Mouse (Mus musculus): Measurements from ENCODE around the gene Stab2. TPM values are rescaled to one million over a fixed set of nuclear protein-coding genes. Genes with fewer than 3 reads are reported as not detected.

Gene Stab2
- polyA plus RNA-seq (2015; fragmentation: Nextera tagmentation; extraction: Ambion mirVana), result 0.04 and 0.07 TPM in 2 replicates

- Histone ChIP-seq H3K27ac (ENCODE audit: low read depth, low read length) (no peak within 1 kb of the TSS), H3K27me3 (replicated peaks; ENCODE audit: control insufficient read depth, insufficient read depth, low read length) (no peaks in the 10 kb centered on the region), H3K4me2 (ENCODE audit: low read length) (no peak within 1 kb of the TSS), H3K36me3 (ENCODE audit: control insufficient read depth, insufficient read depth, low read length) (no peaks in the 10 kb centered on the region), H3K4me1 (ENCODE audit: control insufficient read depth, insufficient read depth, low read depth, low read length) (no peaks in the 10 kb centered on the region), H3K4me3 (ENCODE audit: low read length) (no peak within 1 kb of the TSS), H3K9me3 (ENCODE audit: control insufficient read depth, low read length) (no peaks in the 10 kb centered on the region), H3K9ac (ENCODE audit: low read depth, low read length) (no peak within 1 kb of the TSS)
- WGBS, result 62% methylated on average over 8 of the region's 8 CpGs
- no peak; the same call in 1 of the 2 replicates for ATAC-seq
Measured at GRCm38 (mm10) chr10:87007385-87008214, at the start of gene Stab2. Gene Stab2, minus strand, starts transcription at chr10:87008025.

GRCm38 (mm10) chr10:87051714-87052113, 43.9 kb upstream of the Stab2 start:
- Histone ChIP-seq H3K9me3 (ENCODE audit: control insufficient read depth, low read length) (no peaks in the 10 kb centered on the region), H3K36me3 (ENCODE audit: control insufficient read depth, insufficient read depth, low read length) (no peaks in the 10 kb centered on the region), H3K9ac (ENCODE audit: low read depth, low read length) (no peak overlapping the region), H3K4me3 (ENCODE audit: low read length) (no peak overlapping the region), H3K4me1 (ENCODE audit: control insufficient read depth, insufficient read depth, low read depth, low read length) (no peaks in the 10 kb centered on the region), H3K4me2 (ENCODE audit: low read length) (no peak overlapping the region), H3K27ac (ENCODE audit: low read depth, low read length) (no peak overlapping the region), H3K27me3 (replicated peaks; ENCODE audit: control insufficient read depth, insufficient read depth, low read length) (peaks cover 3% of the 10 kb centered on the region; the same call in 1 of the 2 replicates)
- no peak for ATAC-seq
- 67% methylated on average over 4 of the region's 4 CpGs for WGBS

GRCm38 (mm10) chr10:87049179-87049578, 41.4 kb upstream of the Stab2 start:
- Histone ChIP-seq H3K4me2 (ENCODE audit: low read length) (no peak overlapping the region), H3K36me3 (ENCODE audit: control insufficient read depth, insufficient read depth, low read length) (no peaks in the 10 kb centered on the region), H3K9ac (ENCODE audit: low read depth, low read length) (no peak overlapping the region), H3K27ac (ENCODE audit: low read depth, low read length) (no peak overlapping the region), H3K4me1 (ENCODE audit: control insufficient read depth, insufficient read depth, low read depth, low read length) (no peaks in the 10 kb centered on the region), H3K27me3 (replicated peaks; ENCODE audit: control insufficient read depth, insufficient read depth, low read length) (no peaks in the 10 kb centered on the region), H3K4me3 (ENCODE audit: low read length) (no peak overlapping the region), H3K9me3 (ENCODE audit: control insufficient read depth, low read length) (no peaks in the 10 kb centered on the region)
- no peak for ATAC-seq
- WGBS, result 79% methylated on average over 3 of the region's 3 CpGs

GRCm38 (mm10) chr10:87046931-87047468, 39.2 kb upstream of the Stab2 start:
- H3K27ac ChIP-seq (ENCODE audit: low read depth, low read length), result no peak overlapping the region
- ATAC-seq, result no peak
- no peak overlapping the region for H3K9ac ChIP-seq (ENCODE audit: low read depth, low read length)
- no peak overlapping the region for H3K4me3 ChIP-seq (ENCODE audit: low read length)
- no peak overlapping the region for H3K4me2 ChIP-seq (ENCODE audit: low read length)
- WGBS, result 84% methylated on average over 10 of the region's 10 CpGs
- no peaks in the 10 kb centered on the region for H3K27me3 ChIP-seq (replicated peaks; ENCODE audit: control insufficient read depth, insufficient read depth, low read length)
- H3K36me3 ChIP-seq (ENCODE audit: control insufficient read depth, insufficient read depth, low read length), result no peaks in the 10 kb centered on the region
- H3K9me3 ChIP-seq (ENCODE audit: control insufficient read depth, low read length), result no peaks in the 10 kb centered on the region
- no peaks in the 10 kb centered on the region for H3K4me1 ChIP-seq (ENCODE audit: control insufficient read depth, insufficient read depth, low read depth, low read length)

GRCm38 (mm10) chr10:87046469-87046868, 38.6 kb upstream of the Stab2 start:
- H3K4me3 ChIP-seq (ENCODE audit: low read length), result no peak overlapping the region
- no peaks in the 10 kb centered on the region for H3K36me3 ChIP-seq (ENCODE audit: control insufficient read depth, insufficient read depth, low read length)
- H3K9me3 ChIP-seq (ENCODE audit: control insufficient read depth, low read length), result no peaks in the 10 kb centered on the region
- H3K4me1 ChIP-seq (ENCODE audit: control insufficient read depth, insufficient read depth, low read depth, low read length), result no peaks in the 10 kb centered on the region
- no peak overlapping the region for H3K4me2 ChIP-seq (ENCODE audit: low read length)
- WGBS, result 22% methylated on average over 6 of the region's 6 CpGs
- no peaks in the 10 kb centered on the region for H3K27me3 ChIP-seq (replicated peaks; ENCODE audit: control insufficient read depth, insufficient read depth, low read length)
- no peak overlapping the region for H3K9ac ChIP-seq (ENCODE audit: low read depth, low read length)
- no peak for ATAC-seq
- no peak overlapping the region for H3K27ac ChIP-seq (ENCODE audit: low read depth, low read length)

GRCm38 (mm10) chr10:87045273-87045672, 37.4 kb upstream of the Stab2 start:
- no peak for ATAC-seq
- H3K27me3 ChIP-seq (replicated peaks; ENCODE audit: control insufficient read depth, insufficient read depth, low read length), result no peaks in the 10 kb centered on the region
- no peak overlapping the region for H3K27ac ChIP-seq (ENCODE audit: low read depth, low read length)
- no peak overlapping the region for H3K9ac ChIP-seq (ENCODE audit: low read depth, low read length)
- H3K4me2 ChIP-seq (ENCODE audit: low read length), result no peak overlapping the region
- H3K4me3 ChIP-seq (ENCODE audit: low read length), result no peak overlapping the region
- H3K9me3 ChIP-seq (ENCODE audit: control insufficient read depth, low read length), result no peaks in the 10 kb centered on the region
- 77% methylated on average over 3 of the region's 3 CpGs for WGBS
- H3K36me3 ChIP-seq (ENCODE audit: control insufficient read depth, insufficient read depth, low read length), result no peaks in the 10 kb centered on the region
- H3K4me1 ChIP-seq (ENCODE audit: control insufficient read depth, insufficient read depth, low read depth, low read length), result no peaks in the 10 kb centered on the region

GRCm38 (mm10) chr10:87041265-87041664, 33.4 kb upstream of the Stab2 start:
- no peak for ATAC-seq
- no peak overlapping the region for H3K9ac ChIP-seq (ENCODE audit: low read depth, low read length)
- H3K27me3 ChIP-seq (replicated peaks; ENCODE audit: control insufficient read depth, insufficient read depth, low read length), result no peaks in the 10 kb centered on the region
- WGBS, result 50% methylated on average over 7 of the region's 7 CpGs
- no peak overlapping the region for H3K27ac ChIP-seq (ENCODE audit: low read depth, low read length)
- no peak overlapping the region for H3K4me2 ChIP-seq (ENCODE audit: low read length)
- no peak overlapping the region for H3K4me3 ChIP-seq (ENCODE audit: low read length)
- no peaks in the 10 kb centered on the region for H3K9me3 ChIP-seq (ENCODE audit: control insufficient read depth, low read length)
- no peaks in the 10 kb centered on the region for H3K36me3 ChIP-seq (ENCODE audit: control insufficient read depth, insufficient read depth, low read length)
- H3K4me1 ChIP-seq (ENCODE audit: control insufficient read depth, insufficient read depth, low read depth, low read length), result peaks cover 8% of the 10 kb centered on the region

- Histone ChIP-seq H3K9me3 (ENCODE audit: control insufficient read depth, low read length) (no peaks in the 10 kb centered on the region), H3K27me3 (replicated peaks; ENCODE audit: control insufficient read depth, insufficient read depth, low read length) (no peaks in the 10 kb centered on the region), H3K4me2 (ENCODE audit: low read length) (no peak overlapping the region), H3K9ac (ENCODE audit: low read depth, low read length) (no peak overlapping the region), H3K4me1 (ENCODE audit: control insufficient read depth, insufficient read depth, low read depth, low read length) (peaks cover 12% of the 10 kb centered on the region), H3K36me3 (ENCODE audit: control insufficient read depth, insufficient read depth, low read length) (no peaks in the 10 kb centered on the region), H3K27ac (ENCODE audit: low read depth, low read length) (no peak overlapping the region), H3K4me3 (ENCODE audit: low read length) (no peak overlapping the region)
- WGBS, result 90% methylated on average over 3 of the region's 3 CpGs
- no peak for ATAC-seq
Measured at GRCm38 (mm10) chr10:87039800-87040199, 32.0 kb upstream of the Stab2 start.

GRCm38 (mm10) chr10:87039340-87039739, 31.5 kb upstream of the Stab2 start:
- peaks cover 12% of the 10 kb centered on the region for H3K4me1 ChIP-seq (ENCODE audit: control insufficient read depth, insufficient read depth, low read depth, low read length)
- no peak overlapping the region for H3K4me2 ChIP-seq (ENCODE audit: low read length)
- no peaks in the 10 kb centered on the region for H3K9me3 ChIP-seq (ENCODE audit: control insufficient read depth, low read length)
- no peaks in the 10 kb centered on the region for H3K36me3 ChIP-seq (ENCODE audit: control insufficient read depth, insufficient read depth, low read length)
- no peak for ATAC-seq
- no peak overlapping the region for H3K9ac ChIP-seq (ENCODE audit: low read depth, low read length)
- no peak overlapping the region for H3K4me3 ChIP-seq (ENCODE audit: low read length)
- H3K27ac ChIP-seq (ENCODE audit: low read depth, low read length), result no peak overlapping the region
- WGBS, result 83% methylated on average over 6 of the region's 6 CpGs
- no peaks in the 10 kb centered on the region for H3K27me3 ChIP-seq (replicated peaks; ENCODE audit: control insufficient read depth, insufficient read depth, low read length)

Data from hindbrain, embryonic 16.5 days (tissue).